Mouse (Mus musculus) neural tube, embryonic 11.5 days (tissue): Measurements from ENCODE around the gene Zfp1. TPM values are rescaled to one million over a fixed set of nuclear protein-coding genes. Genes with fewer than 3 reads are reported as not detected.

ENCODE experiments used
- ATAC-seq: fragments of 200-750 bp; cut with Nextera tagmentation; 2 replicates; pipeline ENCODE4 v1.8.0; 2017; ENCODE audit warnings: moderate number of reproducible peaks, mild to moderate bottlenecking, moderate TSS enrichment, moderate library complexity; ENCODE audit not compliant: insufficient read depth, low FRiP score, low TSS enrichment
- DNase-seq: peaks from one replicate; pipeline ENCODE4 v3.0.0-alpha.2; 2015; ENCODE audit warnings: low spot score
- H3K27ac ChIP-seq: fragments of 300-500 bp; sonication (generic); 2 replicates; pipeline ENCODE4 v1.5.1; 2014; ENCODE audit warnings: low read depth, mild to moderate bottlenecking, low read length
- H3K27me3 ChIP-seq: fragments of 300-500 bp; sonication (generic); 2 replicates; pipeline ENCODE4 v1.6.1; 2014; ENCODE audit warnings: mild to moderate bottlenecking, low read length, mixed read lengths; ENCODE audit not compliant: control insufficient read depth, insufficient read depth
- H3K36me3 ChIP-seq: fragments of 300-500 bp; sonication (generic); 2 replicates; pipeline ENCODE4 v1.6.1; 2014; ENCODE audit warnings: mild to moderate bottlenecking, low read length, moderate library complexity, mixed read lengths; ENCODE audit not compliant: control insufficient read depth, insufficient read depth
- H3K4me1 ChIP-seq: fragments of 300-500 bp; sonication (generic); 2 replicates; pipeline ENCODE4 v1.6.1; 2014; ENCODE audit warnings: low read length, mixed read lengths; ENCODE audit not compliant: control insufficient read depth, insufficient read depth
- H3K4me2 ChIP-seq: fragments of 300-500 bp; sonication (generic); 2 replicates; pipeline ENCODE4 v1.6.1; 2014; ENCODE audit warnings: low read depth, mild to moderate bottlenecking, moderate library complexity
- H3K4me3 ChIP-seq: fragments of 300-500 bp; sonication (generic); 2 replicates; pipeline ENCODE4 v1.5.1; 2014; ENCODE audit warnings: low read depth, low read length
- H3K9ac ChIP-seq: fragments of 300-500 bp; sonication (generic); 2 replicates; pipeline ENCODE4 v1.6.1; 2014; ENCODE audit warnings: mild to moderate bottlenecking, low read length
- H3K9me3 ChIP-seq: fragments of 300-500 bp; sonication (generic); 2 replicates; pipeline ENCODE4 v1.6.1; 2016; ENCODE audit warnings: low read length; ENCODE audit not compliant: control insufficient read depth
- WGBS: fragments of 180-500 bp; shearing (Covaris S2); extraction: QIAGEN DNeasy Blood & Tissue Kit; methylation state at CpG from one replicate; pipeline ENCODE4 v1.1.7; 2014; 5-methylcytosine and 5-hydroxymethylcytosine counted together
- polyA plus RNA-seq: library from polyadenylated mRNA; unstranded; fragments of >200 nt; fragmentation: Nextera tagmentation; extraction: Ambion mirVana; gene quantifications from 2 replicates; pipeline ENCODE4 v1.2.1, GENCODE M21; 2014

Zfp1 gene
- polyA plus RNA-seq: 22.3 and 22.7 TPM in 2 replicates

- peak within 1 kb of the TSS; percentile 54 for H3K4me2 ChIP-seq
- H3K9ac ChIP-seq: peak within 1 kb of the TSS; percentile 92
- ATAC-seq (peak; percentile 97), DNase-seq (peak; percentile 92)
- H3K36me3 ChIP-seq: no peaks in the 10 kb centered on the region
- 0 out of 2 replicates have a peak, but pooled peaks cover 2% of the 10 kb centered on the region for H3K4me1 ChIP-seq
- H3K9me3 ChIP-seq: no peaks in the 10 kb centered on the region
- no peaks in the 10 kb centered on the region for H3K27me3 ChIP-seq
- peak within 1 kb of the TSS; percentile 87 for H3K27ac ChIP-seq
- H3K4me3 ChIP-seq: peak within 1 kb of the TSS; percentile 85
- WGBS: under 1% methylated on average over 70 of the region's 75 CpGs
Measured at GRCm38 (mm10) chr8:111643264-111644141, at the start of gene Zfp1. Gene Zfp1 (plus strand): TSS chr8:111643401.

DNA sequence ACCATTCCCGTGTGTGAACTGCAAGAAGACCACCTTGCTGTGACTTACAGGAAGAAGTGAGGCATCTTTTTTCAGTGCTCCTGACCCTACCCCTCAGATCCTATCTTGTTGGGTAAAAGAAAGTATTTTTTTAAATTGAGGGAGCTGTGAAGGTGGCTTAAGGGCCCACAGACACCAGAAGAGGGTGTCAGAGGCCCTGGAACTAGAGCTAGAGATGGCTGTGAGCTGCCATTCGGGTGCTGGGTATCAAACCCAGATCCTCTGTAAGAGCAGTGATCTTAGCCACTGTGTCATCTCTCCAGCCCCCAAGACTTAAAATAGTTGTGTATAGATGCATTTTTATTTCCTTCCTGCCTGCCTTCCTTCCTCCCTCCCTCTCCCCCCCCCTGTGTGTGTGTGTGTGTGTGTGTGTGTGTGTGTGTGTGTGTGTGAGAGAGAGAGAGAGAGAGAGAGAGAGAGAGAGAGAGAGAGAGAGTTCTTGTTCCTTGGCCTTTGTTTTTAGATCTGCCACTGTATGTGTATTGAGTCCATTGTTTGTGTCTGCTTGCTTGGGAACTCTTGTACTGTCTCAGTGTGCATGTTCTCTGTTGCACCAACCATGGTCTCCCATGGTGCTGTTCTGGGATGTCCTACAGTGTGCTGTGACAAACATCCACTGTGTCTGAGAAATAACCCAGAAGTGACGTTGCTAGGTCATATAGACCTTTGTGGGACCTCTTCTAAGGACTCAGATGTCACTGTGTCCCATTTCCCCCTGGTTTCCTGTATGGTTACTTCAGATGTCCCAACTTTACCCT lies 49.0 kb upstream of the Zfp1 start:
- WGBS: 79% methylated on average over 3 of the region's 3 CpGs
- H3K36me3 ChIP-seq: no peaks in the 10 kb centered on the region
- no peaks in the 10 kb centered on the region for H3K27me3 ChIP-seq
- ATAC-seq (no peak), DNase-seq (no peak)
- H3K27ac ChIP-seq: no peak overlapping the region
- no peak overlapping the region for H3K4me2 ChIP-seq
- H3K9ac ChIP-seq: no peak overlapping the region
- peaks cover 14% of the 10 kb centered on the region for H3K4me1 ChIP-seq
- H3K9me3 ChIP-seq: no peaks in the 10 kb centered on the region
- H3K4me3 ChIP-seq: no peak overlapping the region

- Histone ChIP-seq H3K36me3 (no peaks in the 10 kb centered on the region), H3K27ac (no peak overlapping the region), H3K4me2 (no peak overlapping the region), H3K4me1 (peaks cover 14% of the 10 kb centered on the region), H3K9me3 (no peaks in the 10 kb centered on the region), H3K27me3 (no peaks in the 10 kb centered on the region), H3K9ac (no peak overlapping the region), H3K4me3 (no peak overlapping the region)
- ATAC-seq: no peak
- WGBS: 98% methylated on average over 2 of the region's 2 CpGs
- DNase-seq: no peak
Measured at GRCm38 (mm10) chr8:111594951-111595350, 48.2 kb upstream of the Zfp1 start.

- Histone ChIP-seq H3K27ac (0 out of 2 replicates have a peak overlapping the region, but pooled peaks have one; percentile 14), H3K4me1 (peaks cover 14% of the 10 kb centered on the region), H3K4me3 (no peak overlapping the region), H3K4me2 (no peak overlapping the region), H3K36me3 (no peaks in the 10 kb centered on the region), H3K27me3 (no peaks in the 10 kb centered on the region), H3K9me3 (no peaks in the 10 kb centered on the region), H3K9ac (no peak overlapping the region)
- WGBS: 92% methylated on average over 15 of the region's 15 CpGs
- no peak for ATAC-seq
- DNase-seq: no peak
Measured at GRCm38 (mm10) chr8:111595712-111596484, 47.3 kb upstream of the Zfp1 start.

- ATAC-seq (no peak), DNase-seq (no peak)
- no peak overlapping the region for H3K4me3 ChIP-seq
- WGBS: 69% methylated on average over 3 of the region's 3 CpGs
- H3K9me3 ChIP-seq: no peaks in the 10 kb centered on the region
- no peak overlapping the region for H3K9ac ChIP-seq
- H3K36me3 ChIP-seq: no peaks in the 10 kb centered on the region
- H3K27ac ChIP-seq: 0 out of 2 replicates have a peak overlapping the region, but pooled peaks have one; percentile 14
- no peak overlapping the region for H3K4me2 ChIP-seq
- H3K27me3 ChIP-seq: no peaks in the 10 kb centered on the region
- peaks cover 14% of the 10 kb centered on the region for H3K4me1 ChIP-seq
Measured at GRCm38 (mm10) chr8:111596485-111596821, 46.7 kb upstream of the Zfp1 start.

GRCm38 (mm10) chr8:111597310-111597709 lies 45.9 kb upstream of the Zfp1 start:
- no peaks in the 10 kb centered on the region for H3K27me3 ChIP-seq
- no peak overlapping the region for H3K27ac ChIP-seq
- peaks cover 14% of the 10 kb centered on the region for H3K4me1 ChIP-seq
- no peaks in the 10 kb centered on the region for H3K9me3 ChIP-seq
- DNase-seq (no peak), ATAC-seq (no peak)
- no peak overlapping the region for H3K4me2 ChIP-seq
- WGBS: 38% methylated on average over 1 of the region's 1 CpGs
- H3K4me3 ChIP-seq: no peak overlapping the region
- no peak overlapping the region for H3K9ac ChIP-seq
- H3K36me3 ChIP-seq: no peaks in the 10 kb centered on the region

GRCm38 (mm10) chr8:111599707-111600444 lies 43.3 kb upstream of the Zfp1 start:
- Histone ChIP-seq H3K4me2 (no peak overlapping the region), H3K27ac (no peak overlapping the region), H3K27me3 (no peaks in the 10 kb centered on the region), H3K4me1 (peaks cover 14% of the 10 kb centered on the region), H3K4me3 (no peak overlapping the region), H3K9ac (no peak overlapping the region), H3K36me3 (no peaks in the 10 kb centered on the region), H3K9me3 (no peaks in the 10 kb centered on the region)
- WGBS: 85% methylated on average over 9 of the region's 9 CpGs
- no peak for ATAC-seq
- no peak for DNase-seq

GRCm38 (mm10) chr8:111602050-111602449 lies 41.2 kb upstream of the Zfp1 start:
- no peaks in the 10 kb centered on the region for H3K4me1 ChIP-seq
- H3K27ac ChIP-seq: no peak overlapping the region
- no peak overlapping the region for H3K4me3 ChIP-seq
- ATAC-seq: no peak
- DNase-seq: no peak
- no peaks in the 10 kb centered on the region for H3K27me3 ChIP-seq
- H3K4me2 ChIP-seq: no peak overlapping the region
- no peak overlapping the region for H3K9ac ChIP-seq
- H3K9me3 ChIP-seq: no peaks in the 10 kb centered on the region
- WGBS: 100% methylated on average over 4 of the region's 4 CpGs
- H3K36me3 ChIP-seq: no peaks in the 10 kb centered on the region
